In the genomic region with DNA sequence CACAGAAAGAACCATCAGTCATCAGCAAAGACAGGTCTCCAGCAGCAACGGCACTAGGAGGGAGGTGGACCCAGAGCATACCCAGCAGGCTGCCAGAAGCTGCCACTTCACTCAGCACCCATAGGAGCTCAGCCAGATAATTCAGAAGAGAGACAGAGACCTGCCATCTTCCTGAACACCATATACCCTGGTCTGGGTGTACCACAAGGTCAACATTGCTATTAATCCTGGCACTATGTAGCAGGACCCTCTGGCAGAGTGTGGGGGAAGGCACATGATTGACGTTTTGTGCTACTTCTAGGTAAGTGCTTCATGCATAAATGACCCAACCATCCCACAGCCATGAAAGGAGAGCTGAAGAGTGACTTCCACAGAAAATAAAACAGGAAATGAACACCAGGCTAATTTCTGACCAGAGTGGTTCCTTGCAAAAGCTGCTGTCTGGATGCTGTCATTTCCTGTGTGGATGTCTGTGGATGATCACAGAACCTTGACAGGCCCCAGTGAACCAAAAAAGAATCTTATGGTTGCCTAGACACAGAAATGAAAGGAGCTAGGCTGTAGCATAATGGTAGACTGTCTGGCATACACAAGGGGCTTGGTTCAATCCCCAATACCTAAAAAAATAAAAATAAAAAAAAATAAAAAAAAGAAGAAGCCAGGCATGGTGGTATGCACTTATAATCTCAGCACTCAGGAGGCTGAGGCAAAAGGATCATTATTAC, we compare ENCODE assay signal across 23 mouse cellular contexts. TPM values are rescaled to one million over a fixed set of nuclear protein-coding genes. Genes with fewer than 3 reads are reported as not detected.
DNase-seq lines count a peak whose midpoint lies in the region; ATAC-seq and TF ChIP-seq lines count a peak whose summit lies in the region.
"Had no signal": no experiment of that assay in that cellular context is flagged by ENCODE, and none has a peak within 500 bp of the region (broad histone marks: within the 10 kb centered on the region; RNA-seq: fewer than 3 reads in every experiment).

No protein-coding gene starts in this region.

- H3K27me3 ChIP-seq in heart, embryonic 12.5 days (replicated peaks), result peaks cover 26% of the 10 kb centered on the region; the same call in 1 of the 2 replicates
- no peaks in the 10 kb centered on the region for H3K27me3 ChIP-seq in liver, adult 2 months (ENCODE audit: control insufficient read depth, insufficient read depth, low read length)
- no peaks in the 10 kb centered on the region; the same call in 1 of the 2 replicates for H3K27me3 ChIP-seq in liver, embryonic 11.5 days (replicated peaks; ENCODE audit: control insufficient read depth, insufficient read depth, low read length)
- no peaks in the 10 kb centered on the region for H3K27me3 ChIP-seq in hindbrain, embryonic 14.5 days (ENCODE audit: control insufficient read depth, insufficient read depth, low read length)
- H3K27me3 ChIP-seq: embryonic facial prominence, embryonic 15.5 days; liver, embryonic 13.5 days; lung, embryonic 15.5 days; stomach, embryonic 15.5 days had no signal

- no peak for TF ChIP-seq POLR2A in liver, adult 2 months (IDR thresholded peaks at IDR 0.05; ENCODE audit: extremely low read depth, insufficient read depth, low read length)
- TF ChIP-seq POLR2A in brain, embryonic 14.5 days (IDR thresholded peaks at IDR 0.05; ENCODE audit: borderline replicate concordance, extremely low read depth, insufficient read depth, insufficient read length, poor library complexity, severe bottlenecking), result no peak

- no peaks in the 10 kb centered on the region for H3K9me3 ChIP-seq in heart, embryonic 12.5 days (replicated peaks)
- no peaks in the 10 kb centered on the region for H3K9me3 ChIP-seq in liver, embryonic 11.5 days (ENCODE audit: control insufficient read depth, low read length)
- H3K9me3 ChIP-seq in hindbrain, embryonic 14.5 days (ENCODE audit: control insufficient read depth, low read length), result no peaks in the 10 kb centered on the region
- H3K9me3 ChIP-seq: embryonic facial prominence, embryonic 15.5 days; forebrain, embryonic 10.5 days; liver, embryonic 13.5 days; lung, embryonic 15.5 days; stomach, embryonic 15.5 days had no signal

- no peak overlapping the region for H3K9ac ChIP-seq in heart, embryonic 12.5 days
- no peak overlapping the region for H3K9ac ChIP-seq in liver, adult 2 months (ENCODE audit: low read depth, low read length)
- H3K9ac ChIP-seq in liver, embryonic 11.5 days (ENCODE audit: low read depth, low read length), result no peak overlapping the region
- H3K9ac ChIP-seq in hindbrain, embryonic 14.5 days, result no peak overlapping the region
- H3K9ac ChIP-seq: embryonic facial prominence, embryonic 15.5 days; liver, embryonic 13.5 days; lung, embryonic 15.5 days; stomach, embryonic 15.5 days had no signal

- no peak overlapping the region for H3K4me3 ChIP-seq in heart, embryonic 12.5 days
- H3K4me3 ChIP-seq in liver, adult 2 months (ENCODE audit: insufficient read depth, low read depth, low read length), result no peak overlapping the region
- no peak overlapping the region for H3K4me3 ChIP-seq in liver, embryonic 11.5 days (ENCODE audit: low read depth, low read length)
- no peak overlapping the region for H3K4me3 ChIP-seq in hindbrain, embryonic 14.5 days (replicated peaks; ENCODE audit: low read length)
- H3K4me3 ChIP-seq: embryonic facial prominence, embryonic 15.5 days; forebrain, embryonic 10.5 days; layer of hippocampus, adult 2 months; liver, embryonic 13.5 days; lung, embryonic 15.5 days; stomach, embryonic 15.5 days had no signal

- H3K4me2 ChIP-seq in heart, embryonic 12.5 days, result no peak overlapping the region
- no peak overlapping the region for H3K4me2 ChIP-seq in liver, embryonic 11.5 days
- no peak overlapping the region for H3K4me2 ChIP-seq in hindbrain, embryonic 14.5 days (replicated peaks)
- H3K4me2 ChIP-seq: embryonic facial prominence, embryonic 15.5 days; liver, embryonic 13.5 days; lung, embryonic 15.5 days; stomach, embryonic 15.5 days had no signal

- ATAC-seq in heart, embryonic 12.5 days (ENCODE audit: insufficient number of reproducible peaks, low FRiP score), result peak; percentile 33; the same call in 1 of the 2 replicates
- no peak for ATAC-seq in liver, embryonic 11.5 days (replicated peaks; ENCODE audit: low FRiP score)
- ATAC-seq in hindbrain, embryonic 14.5 days (ENCODE audit: low FRiP score), result no peak

- no peaks in the 10 kb centered on the region for H3K36me3 ChIP-seq in heart, embryonic 12.5 days
- no peaks in the 10 kb centered on the region for H3K36me3 ChIP-seq in liver, adult 2 months (ENCODE audit: control insufficient read depth, insufficient read depth, low read length)
- no peaks in the 10 kb centered on the region for H3K36me3 ChIP-seq in liver, embryonic 11.5 days (ENCODE audit: control insufficient read depth, insufficient read depth, low read length)
- no peaks in the 10 kb centered on the region for H3K36me3 ChIP-seq in hindbrain, embryonic 14.5 days (replicated peaks; ENCODE audit: control insufficient read depth, insufficient read depth)
- H3K36me3 ChIP-seq: embryonic facial prominence, embryonic 15.5 days; forebrain, embryonic 10.5 days; liver, embryonic 13.5 days; lung, embryonic 15.5 days; stomach, embryonic 15.5 days had no signal

- peaks cover 23% of the 10 kb centered on the region for H3K4me1 ChIP-seq in heart, embryonic 12.5 days (replicated peaks)
- H3K4me1 ChIP-seq in liver, adult 2 months (ENCODE audit: control insufficient read depth, insufficient read depth, low read length), result no peaks in the 10 kb centered on the region
- no peaks in the 10 kb centered on the region for H3K4me1 ChIP-seq in liver, embryonic 11.5 days (replicated peaks; ENCODE audit: control insufficient read depth, insufficient read depth, low read length)
- no peaks in the 10 kb centered on the region for H3K4me1 ChIP-seq in hindbrain, embryonic 14.5 days (replicated peaks; ENCODE audit: control insufficient read depth, insufficient read depth, low read length)
- H3K4me1 ChIP-seq: liver, embryonic 13.5 days had no signal

- no peak for TF ChIP-seq CTCF in liver, adult 2 months (IDR thresholded peaks at IDR 0.05; ENCODE audit: low read depth, low read length)
- no peak for TF ChIP-seq CTCF in brain, embryonic 14.5 days (IDR thresholded peaks at IDR 0.05; ENCODE audit: borderline replicate concordance, extremely low read depth, insufficient read depth, insufficient read length)

- H3K27ac ChIP-seq in heart, embryonic 12.5 days (ENCODE audit: poor library complexity, severe bottlenecking), result peak overlapping the region; percentile 23; the same call in 1 of the 2 replicates
- no peak overlapping the region for H3K27ac ChIP-seq in liver, adult 2 months (replicated peaks; ENCODE audit: insufficient read depth, low read depth, low read length)
- H3K27ac ChIP-seq in liver, embryonic 11.5 days (ENCODE audit: low read depth, low read length), result no peak overlapping the region
- peak overlapping the region; percentile 32; the same call in 1 of the 2 replicates for H3K27ac ChIP-seq in hindbrain, embryonic 14.5 days
- H3K27ac ChIP-seq: embryonic facial prominence, embryonic 15.5 days; forebrain, embryonic 10.5 days; layer of hippocampus, adult 2 months; liver, embryonic 13.5 days; lung, embryonic 15.5 days; stomach, embryonic 15.5 days had no signal

- DNase-seq in heart, adult 9 months (ENCODE audit: low spot score in 2 of 2), result no peak
- peak; percentile 4 for DNase-seq in liver, adult 2 months (ENCODE audit: extremely low read depth, low read depth, low spot score)
- DNase-seq in liver, embryonic 11.5 days (ENCODE audit: low spot score), result no peak
- DNase-seq in brain, embryonic 14.5 days (ENCODE audit: low read depth), result peak; percentile 17
- DNase-seq in hindbrain, embryonic 14.5 days (ENCODE audit: low spot score), result no peak
- DNase-seq in B cell, adult 2 months, result no peak
- no peak for DNase-seq in lung, postnatal 4 days
- DNase-seq: adrenal gland, postnatal 25 days; cerebellum, adult 8-10 months; kidney, adult 8-10 months; left cerebral cortex, postnatal 4 days; liver, embryonic 13.5 days; spleen, adult 18-20 months; thymus, postnatal 14 days had no signal

- 13% methylated on average over 2 of the region's 2 CpGs for WGBS in heart, embryonic 12.5 days
- WGBS in liver, adult 2 months, result 61% methylated on average over 2 of the region's 2 CpGs
- 30% methylated on average over 2 of the region's 2 CpGs for WGBS in liver, embryonic 11.5 days
- 32% methylated on average over 2 of the region's 2 CpGs for WGBS in hindbrain, embryonic 14.5 days

- no peaks in the 10 kb centered on the region for H3K79me2 ChIP-seq in liver, adult 2 months (ENCODE audit: control insufficient read depth, insufficient read depth, low read length)

RNA-seq across cellular contexts. Expression of a gene that starts 37.5 kb away (rescaled TPM):
- polyA plus RNA-seq in heart, embryonic 12.5 days (2016; fragmentation: Nextera tagmentation; extraction: Ambion mirVana), result 25.1 and 27.5 TPM in 2 replicates
- total RNA-seq in liver, adult 2 months (2014; rRNA removed), result 0.07 TPM in 1 of 2 replicates, not detected in the other
- 0.01 TPM in 1 of 2 replicates, not detected in the other for polyA plus RNA-seq in liver, adult 2 months (2012; rRNA removed)
- polyA plus RNA-seq in liver, embryonic 11.5 days (2014; fragmentation: Nextera tagmentation; extraction: Ambion mirVana), result 32.2 and 32.4 TPM in 2 replicates
- 238 and 273 TPM in 2 replicates for polyA plus RNA-seq in brain, embryonic 14.5 days (2012; rRNA removed)
- polyA plus RNA-seq in hindbrain, embryonic 14.5 days (2014; fragmentation: Nextera tagmentation; extraction: Ambion mirVana), result 336 and 376 TPM in 2 replicates
- total RNA-seq: common myeloid progenitor, adult 5-6 weeks; hematopoietic stem cell, adult 5-6 weeks; megakaryocyte-erythroid progenitor cell, adult 5-6 weeks had no signal

Comparison
In these comparisons a context has a peak if more than half of its experiments do, and no peak if none do; other contexts are left out.
1. DNase-seq: peak in liver, adult 2 months (single experiment) and brain, embryonic 14.5 days (single experiment); none in heart, adult 9 months (0 of 2), liver, embryonic 11.5 days (single experiment), hindbrain, embryonic 14.5 days (single experiment), B cell, adult 2 months (0 of 2) and lung, postnatal 4 days (0 of 2).
2. RNA of a gene that starts 37.5 kb away (polyA plus RNA-seq): 336 to 376 TPM in hindbrain, embryonic 14.5 days, 238 to 273 TPM in brain, embryonic 14.5 days, 32.2 to 32.4 TPM in liver, embryonic 11.5 days and 25.1 to 27.5 TPM in heart, embryonic 12.5 days; 0.01 TPM in liver, adult 2 months; every median in the first group is over 10 times any median in the second.
3. H3K27ac ChIP-seq: peak in heart, embryonic 12.5 days (single experiment) and hindbrain, embryonic 14.5 days (single experiment); none in liver, adult 2 months (single experiment) and liver, embryonic 11.5 days (single experiment).